Mouse (Mus musculus) heart, adult 2 months (tissue): ENCODE data around the gene Runx2.

Experiments used
- CTCF ChIP-seq: fragments of 200-600 bp; IDR thresholded peaks from 2 replicates; pipeline ENCODE4 v1.8.1; 2022; ENCODE audit warnings: antibody characterized with exemption, mild to moderate bottlenecking, moderate library complexity
- EP300 ChIP-seq: fragments of 200-500 bp; IDR thresholded peaks from 2 replicates; pipeline ENCODE4 v1.6.1; 2011; ENCODE audit warnings: low read depth, low read length, control low read depth; ENCODE audit not compliant: insufficient read depth

GRCm38 (mm10) chr17:44538921-44539320 is 275.7 kb downstream of the Runx2 start:
- TF ChIP-seq CTCF (no peak), EP300 (no peak)
